Mouse (Mus musculus): ENCODE results near the gene Epb41l3. TPM values are rescaled to one million over a fixed set of nuclear protein-coding genes. Genes with fewer than 3 reads are reported as not detected.

The Epb41l3 gene
- total and polyA plus RNA-seq, 3 experiments: not detected

GRCm38 (mm10) chr17:69227426-69228014, 152.0 kb downstream of the Epb41l3 start:
- Histone ChIP-seq H3K36me3 (ENCODE audit: control insufficient read depth in 1 of 2, insufficient read depth in 2 of 2, low read length in 2 of 2) (no peaks in the 10 kb centered on the region), H3K9ac (ENCODE audit: control insufficient read depth, low read depth, low read length, poor library complexity, severe bottlenecking) (no peak overlapping the region), H3K27me3 (ENCODE audit: control insufficient read depth in 1 of 2, insufficient read depth in 2 of 2, low read length in 2 of 2) (no peaks in the 10 kb centered on the region), H3K4me1 (ENCODE audit: control insufficient read depth in 1 of 2, insufficient read depth in 2 of 2, low read length in 2 of 2) (no peaks in the 10 kb centered on the region), H3K79me2 (ENCODE audit: control insufficient read depth, insufficient read depth, low read length, poor library complexity) (no peaks in the 10 kb centered on the region), H3K27ac (ENCODE audit: control insufficient read depth, low read depth, low read length) (no peak overlapping the region), H3K9me3 (replicated peaks; ENCODE audit: insufficient read depth, low read length) (no peaks in the 10 kb centered on the region), H3K4me3 (ENCODE audit: control insufficient read depth in 1 of 2, insufficient read depth in 1 of 2, low read depth in 2 of 2, low read length in 2 of 2) (no peak overlapping the region)
- TF ChIP-seq USF2 (IDR thresholded peaks at IDR 0.05; ENCODE audit: borderline replicate concordance in 1 of 2, insufficient read depth in 1 of 2, low read depth in 1 of 2, low read length in 2 of 2) (no peak), RAD21 (IDR thresholded peaks at IDR 0.05; ENCODE audit: low read depth, low read length) (no peak), NRF1 (IDR thresholded peaks at IDR 0.05; ENCODE audit: insufficient read depth, low read depth, low read length, poor library complexity, severe bottlenecking) (no peak), SMC3 (IDR thresholded peaks at IDR 0.05; ENCODE audit: low read depth, low read length) (no peak), MYC (IDR thresholded peaks at IDR 0.05; ENCODE audit: low read depth, low read length) (no peak), GABPA (IDR thresholded peaks at IDR 0.05; ENCODE audit: low read depth, low read length) (no peak), KAT2A (conservative IDR thresholded peaks at IDR 0.05; ENCODE audit: low read depth, low read length) (no peak), ETS1 (IDR thresholded peaks at IDR 0.05; ENCODE audit: low read depth, low read length) (no peak), EP300 (IDR thresholded peaks at IDR 0.05; ENCODE audit: low read depth in 1 of 2, low read length in 2 of 2) (no peak), MEF2A (IDR thresholded peaks at IDR 0.05; ENCODE audit: extremely low read depth, insufficient replicate concordance, low read depth, low read length, poor library complexity, severe bottlenecking) (no peak), BHLHE40 (IDR thresholded peaks at IDR 0.05; ENCODE audit: borderline replicate concordance, low read depth, low read length) (no peak), E2F4 (IDR thresholded peaks at IDR 0.05; ENCODE audit: borderline replicate concordance, low read depth, low read length) (no peak), MAZ (IDR thresholded peaks at IDR 0.05; ENCODE audit: low read depth, low read length) (no peak), ZKSCAN1 (IDR thresholded peaks at IDR 0.05; ENCODE audit: low read depth, low read length) (no peak), TBP (IDR thresholded peaks at IDR 0.05; ENCODE audit: low read depth, low read length) (no peak), JUND (IDR thresholded peaks at IDR 0.05; ENCODE audit: low read depth, low read length) (no peak), NELFE (IDR thresholded peaks at IDR 0.05; ENCODE audit: low read depth, low read length) (no peak), CTCF (IDR thresholded peaks at IDR 0.05 in 2 of 3, conservative IDR thresholded peaks at IDR 0.05 in 1 of 3; ENCODE audit: control insufficient read depth in 1 of 3, insufficient read depth in 1 of 3, low read depth in 2 of 3, low read length in 3 of 3, poor library complexity in 1 of 3, severe bottlenecking in 1 of 3) (no peak)
- no peak for DNase-seq (ENCODE audit: low read depth, low spot score)

GRCm38 (mm10) chr17:69229451-69229850, 154.0 kb downstream of the Epb41l3 start:
- no peak for DNase-seq (ENCODE audit: low read depth, low spot score)
- H3K4me1 ChIP-seq (ENCODE audit: control insufficient read depth in 1 of 2, insufficient read depth in 2 of 2, low read length in 2 of 2): no peaks in the 10 kb centered on the region
- no peak for TF ChIP-seq ELF1 (IDR thresholded peaks at IDR 0.05; ENCODE audit: low read depth, low read length)
- TF ChIP-seq JUND (IDR thresholded peaks at IDR 0.05; ENCODE audit: low read depth, low read length): no peak
- no peak for TF ChIP-seq MXI1 (IDR thresholded peaks at IDR 0.05; ENCODE audit: low read depth, low read length)
- TF ChIP-seq MYC (IDR thresholded peaks at IDR 0.05; ENCODE audit: low read depth, low read length): no peak
- no peak for TF ChIP-seq USF1 (IDR thresholded peaks at IDR 0.05; ENCODE audit: low read depth, low read length)
- H3K27ac ChIP-seq (ENCODE audit: control insufficient read depth, low read depth, low read length): no peak overlapping the region
- H3K9me3 ChIP-seq (replicated peaks; ENCODE audit: insufficient read depth, low read length): no peaks in the 10 kb centered on the region
- H3K27me3 ChIP-seq (ENCODE audit: control insufficient read depth in 1 of 2, insufficient read depth in 2 of 2, low read length in 2 of 2): no peaks in the 10 kb centered on the region
- no peaks in the 10 kb centered on the region for H3K36me3 ChIP-seq (ENCODE audit: control insufficient read depth in 1 of 2, insufficient read depth in 2 of 2, low read length in 2 of 2)
- no peak overlapping the region for H3K9ac ChIP-seq (ENCODE audit: control insufficient read depth, low read depth, low read length, poor library complexity, severe bottlenecking)
- H3K4me3 ChIP-seq (ENCODE audit: control insufficient read depth in 1 of 2, insufficient read depth in 1 of 2, low read depth in 2 of 2, low read length in 2 of 2): no peak overlapping the region
- no peaks in the 10 kb centered on the region for H3K79me2 ChIP-seq (ENCODE audit: control insufficient read depth, insufficient read depth, low read length, poor library complexity)

Data from MEL (cell line).